Mouse (Mus musculus): Measurements from ENCODE around the gene Zbtb20.

DNA sequence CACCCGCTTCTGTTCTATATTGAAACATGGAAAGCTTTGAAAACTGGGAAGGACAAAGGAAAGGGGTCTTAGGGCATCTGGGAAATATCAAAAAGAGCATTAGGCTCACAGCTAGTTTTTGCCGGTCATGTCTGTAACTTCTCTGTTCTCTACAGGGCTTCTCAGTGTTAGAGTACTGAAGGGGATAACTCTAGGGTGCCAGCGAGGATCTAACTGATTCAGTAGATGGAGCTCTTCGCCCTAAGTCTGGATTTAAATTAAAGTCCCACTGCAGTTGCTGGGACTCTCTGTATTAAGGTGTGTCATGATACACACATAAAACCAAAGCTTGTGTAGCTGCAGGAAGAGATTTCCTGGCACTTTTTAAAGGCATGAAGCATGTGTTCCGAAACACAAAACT is 634.8 kb downstream of the Zbtb20 start:
- TF ChIP-seq CTCF (IDR thresholded peaks at IDR 0.05), result no peak
- TF ChIP-seq EP300 (IDR thresholded peaks at IDR 0.05), result no peak
